Mouse (Mus musculus): ENCODE measurements around the gene Plcb3. TPM values are rescaled to one million over a fixed set of nuclear protein-coding genes. Genes with fewer than 3 reads are reported as not detected.

The Plcb3 gene
- total RNA-seq, 2 experiments from 2014 or later = 11.1 to 12.1 TPM

GRCm38 (mm10) chr19:6987904-6988285, 11.6 kb upstream of the Plcb3 start:
- no peak for TF ChIP-seq CTCF (IDR thresholded peaks at IDR 0.05)

GRCm38 (mm10) chr19:6987061-6987903, 11.0 kb upstream of the Plcb3 start, which contains the start of gene Vegfb:
Gene Vegfb (minus strand): TSS chr19:6987651.
- H3K4me3 ChIP-seq = peak within 1 kb of the TSS; percentile 78
- intact Hi-C loops (cut with DNase I) = no loop called here
- no peak for TF ChIP-seq CTCF (IDR thresholded peaks at IDR 0.05)
- peak within 1 kb of the TSS; percentile 97 for H3K27ac ChIP-seq
- peak; percentile 62 to 65 for DNase-seq (ENCODE audit: extremely low spot score in 1 of 2, low spot score in 2 of 2)

More at GRCm38 (mm10) chr19:6987904-6988285, 11.6 kb upstream of the Plcb3 start:
- Histone ChIP-seq H3K4me3 (peak overlapping the region; percentile 78), H3K27ac (peak overlapping the region; percentile 97)
- no peak for DNase-seq (ENCODE audit: extremely low spot score in 1 of 2, low spot score in 2 of 2)
- intact Hi-C loops (cut with DNase I) = no loop called here

GRCm38 (mm10) chr19:6985951-6986708, 9.9 kb upstream of the Plcb3 start:
- intact Hi-C loops (cut with DNase I) = no loop called here
- peak overlapping the region; percentile 97 for H3K27ac ChIP-seq
- no peak for TF ChIP-seq CTCF (IDR thresholded peaks at IDR 0.05)
- H3K4me3 ChIP-seq = peak overlapping the region; percentile 78
- no peak for DNase-seq (ENCODE audit: extremely low spot score in 1 of 2, low spot score in 2 of 2)

- no peak for TF ChIP-seq CTCF (IDR thresholded peaks at IDR 0.05)
- intact Hi-C loops (cut with DNase I) = no loop called here
- no peak for DNase-seq (ENCODE audit: extremely low spot score in 1 of 2, low spot score in 2 of 2)
- no peak overlapping the region for H3K27ac ChIP-seq
- no peak overlapping the region for H3K4me3 ChIP-seq
Measured at GRCm38 (mm10) chr19:6985300-6985699, 9.0 kb upstream of the Plcb3 start.

- no peak for TF ChIP-seq CTCF (IDR thresholded peaks at IDR 0.05)
- intact Hi-C loops (cut with DNase I) = no loop called here
- Histone ChIP-seq H3K4me3 (no peak overlapping the region), H3K27ac (no peak overlapping the region)
- no peak for DNase-seq (ENCODE audit: extremely low spot score in 1 of 2, low spot score in 2 of 2)
Measured at GRCm38 (mm10) chr19:6983621-6984020, 7.4 kb upstream of the Plcb3 start.

- no peak for TF ChIP-seq CTCF (IDR thresholded peaks at IDR 0.05)
- DNase-seq (ENCODE audit: extremely low spot score in 1 of 2, low spot score in 2 of 2) = no peak
- intact Hi-C loops (cut with DNase I) = no loop called here
- H3K4me3 ChIP-seq = no peak overlapping the region
- H3K27ac ChIP-seq = no peak overlapping the region; the same call in 1 of the 2 replicates
Measured at GRCm38 (mm10) chr19:6981465-6981864, 5.2 kb upstream of the Plcb3 start.

- intact Hi-C loops (cut with DNase I) = no loop called here
- TF ChIP-seq CTCF (IDR thresholded peaks at IDR 0.05) = no peak
- Histone ChIP-seq H3K4me3 (peak within 1 kb of the TSS; percentile 91), H3K27ac (peak within 1 kb of the TSS; percentile 99)
- DNase-seq (ENCODE audit: extremely low spot score in 1 of 2, low spot score in 2 of 2) = peak; percentile 97 to 98
Measured at GRCm38 (mm10) chr19:6980381-6981093, 4.3 kb upstream of the Plcb3 start, which contains the start of gene Fkbp2. Gene Fkbp2 (minus strand): TSS chr19:6980501.

GRCm38 (mm10) chr19:6979486-6980380, 3.5 kb upstream of the Plcb3 start:
- intact Hi-C loops (cut with DNase I) = loop anchor here (2.0 to 5.0 kb wide), 2 partner anchors 37 to 57 kb away; partner anchors contain the start of genes Bad and Gpr137
- peak; percentile 98 to 100 for DNase-seq (ENCODE audit: extremely low spot score in 1 of 2, low spot score in 2 of 2)
- peak overlapping the region; percentile 99 for H3K27ac ChIP-seq
- TF ChIP-seq CTCF (IDR thresholded peaks at IDR 0.05) = peak; percentile 66
- peak overlapping the region; percentile 91 for H3K4me3 ChIP-seq

- DNase-seq (ENCODE audit: extremely low spot score in 1 of 2, low spot score in 2 of 2) = peak; percentile 43
- TF ChIP-seq CTCF (IDR thresholded peaks at IDR 0.05) = no peak
- peak overlapping the region; percentile 91 for H3K4me3 ChIP-seq
- intact Hi-C loops (cut with DNase I) = loop anchor here (2.0 to 5.0 kb wide), 2 partner anchors 37 to 56 kb away; partner anchors contain the start of genes Bad and Gpr137
- peak overlapping the region; percentile 99 for H3K27ac ChIP-seq
Measured at GRCm38 (mm10) chr19:6979001-6979479, 2.8 kb upstream of the Plcb3 start.

GRCm38 (mm10) chr19:6978639-6978974, 2.3 kb upstream of the Plcb3 start:
- Histone ChIP-seq H3K4me3 (peak overlapping the region; percentile 91), H3K27ac (peak overlapping the region; percentile 99; the same call in 1 of the 2 replicates)
- intact Hi-C loops (cut with DNase I) = loop anchor here (2.0 to 5.0 kb wide), 2 partner anchors 36 to 56 kb away; partner anchors contain the start of genes Bad and Gpr137
- no peak for DNase-seq (ENCODE audit: extremely low spot score in 1 of 2, low spot score in 2 of 2)
- TF ChIP-seq CTCF (IDR thresholded peaks at IDR 0.05) = no peak
